Mouse (Mus musculus): ENCODE measurements at regions not wholly inside any gene's neighbourhood (a gene's known extent, or its start where the extent isn't known, plus 50 kb on each side); places are given as distances from the start of the nearest gene placed in this dataset.

DNA sequence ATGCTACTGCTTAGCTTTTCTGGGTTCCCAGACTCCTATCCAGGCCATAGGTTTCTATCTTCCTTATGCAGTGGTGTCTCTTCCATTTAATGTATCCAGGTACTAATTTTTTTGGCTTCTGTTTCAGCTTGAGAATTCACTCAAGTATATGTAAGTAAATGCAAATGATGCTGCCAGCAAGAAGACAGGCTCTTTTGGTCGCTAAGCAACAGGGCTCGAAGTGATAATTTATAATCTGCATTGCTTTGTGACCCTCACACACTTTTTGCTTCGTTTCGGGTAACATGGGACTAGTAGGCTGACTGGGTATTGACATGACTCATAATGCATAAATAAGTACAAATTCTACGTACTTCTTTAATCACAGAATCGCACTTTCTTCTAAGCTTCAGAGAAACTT is 75.9 kb upstream of the Nectin3 start:
- Histone ChIP-seq H3K4me2 (ENCODE audit: low read length) (no peak overlapping the region), H3K9me3 (ENCODE audit: control insufficient read depth, low read length) (no peaks in the 10 kb centered on the region), H3K27ac (ENCODE audit: low read depth, low read length) (no peak overlapping the region), H3K9ac (ENCODE audit: low read depth, low read length) (no peak overlapping the region), H3K4me1 (ENCODE audit: control insufficient read depth, insufficient read depth, low read depth, low read length) (no peaks in the 10 kb centered on the region), H3K36me3 (ENCODE audit: control insufficient read depth, insufficient read depth, low read length) (no peaks in the 10 kb centered on the region), H3K4me3 (ENCODE audit: low read length) (no peak overlapping the region), H3K27me3 (replicated peaks; ENCODE audit: control insufficient read depth, insufficient read depth, low read length) (no peaks in the 10 kb centered on the region)
- ATAC-seq, result no peak
- WGBS, result 50% methylated on average over 6 of the region's 6 CpGs

DNA sequence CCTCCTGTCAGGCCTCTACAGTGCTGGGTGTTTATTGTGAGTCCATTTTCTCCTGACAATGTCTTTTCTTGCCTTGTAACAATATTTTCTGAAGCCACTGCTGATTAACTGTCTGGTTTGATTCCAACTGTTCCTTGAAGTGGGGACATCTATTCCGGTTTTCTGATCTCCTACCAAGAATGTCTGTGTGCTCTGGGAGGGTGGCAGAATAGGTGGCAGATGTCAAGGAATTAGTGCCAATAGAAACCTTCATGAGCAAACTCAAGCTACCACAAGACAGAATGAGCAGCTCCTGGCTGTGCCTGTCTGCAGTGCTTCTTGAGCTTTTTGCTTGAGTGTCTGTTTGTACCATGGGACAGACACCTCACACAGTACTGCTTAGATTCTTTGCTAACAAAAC is 69.1 kb upstream of the Nectin3 start:
- Histone ChIP-seq H3K4me1 (ENCODE audit: control insufficient read depth, insufficient read depth, low read depth, low read length) (no peaks in the 10 kb centered on the region), H3K9ac (ENCODE audit: low read depth, low read length) (no peak overlapping the region), H3K9me3 (ENCODE audit: control insufficient read depth, low read length) (no peaks in the 10 kb centered on the region), H3K27ac (ENCODE audit: low read depth, low read length) (no peak overlapping the region), H3K27me3 (replicated peaks; ENCODE audit: control insufficient read depth, insufficient read depth, low read length) (no peaks in the 10 kb centered on the region), H3K4me3 (ENCODE audit: low read length) (no peak overlapping the region), H3K4me2 (ENCODE audit: low read length) (no peak overlapping the region), H3K36me3 (ENCODE audit: control insufficient read depth, insufficient read depth, low read length) (no peaks in the 10 kb centered on the region)
- 50% methylated on average over 1 of the region's 1 CpGs for WGBS
- no peak for ATAC-seq

DNA sequence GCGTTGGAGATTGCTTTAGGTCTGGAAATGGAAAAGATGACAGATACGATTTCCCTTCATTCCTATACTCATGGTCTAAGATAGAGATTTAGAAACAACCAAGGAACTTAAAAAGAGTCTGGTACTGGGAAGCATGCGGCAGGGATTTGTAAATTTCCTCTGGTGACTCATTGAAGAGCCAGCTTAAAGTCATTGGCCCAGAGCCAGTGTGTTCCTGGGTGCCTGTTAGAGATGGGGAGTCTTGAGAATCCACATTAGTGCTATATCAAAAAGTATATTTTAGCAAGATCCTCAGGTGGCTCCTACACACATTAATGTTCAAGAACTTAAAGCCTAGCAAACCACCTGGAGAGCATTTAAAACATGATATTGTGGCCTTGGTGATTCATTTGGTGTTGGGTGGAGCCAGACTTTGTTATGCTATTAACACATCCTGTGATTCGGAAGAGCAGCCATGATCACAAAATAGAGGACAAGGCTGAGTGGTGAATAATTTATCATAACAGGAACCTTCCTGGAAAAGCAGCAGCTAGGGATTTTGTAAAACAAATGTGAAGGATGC is 67.8 kb upstream of the Nectin3 start:
- Histone ChIP-seq H3K27me3 (replicated peaks; ENCODE audit: control insufficient read depth, insufficient read depth, low read length) (no peaks in the 10 kb centered on the region), H3K9me3 (ENCODE audit: control insufficient read depth, low read length) (no peaks in the 10 kb centered on the region), H3K36me3 (ENCODE audit: control insufficient read depth, insufficient read depth, low read length) (no peaks in the 10 kb centered on the region), H3K4me3 (ENCODE audit: low read length) (no peak overlapping the region), H3K27ac (ENCODE audit: low read depth, low read length) (no peak overlapping the region), H3K4me1 (ENCODE audit: control insufficient read depth, insufficient read depth, low read depth, low read length) (no peaks in the 10 kb centered on the region), H3K9ac (ENCODE audit: low read depth, low read length) (no peak overlapping the region), H3K4me2 (ENCODE audit: low read length) (no peak overlapping the region)
- no peak for ATAC-seq
- WGBS, result 80% methylated on average over 4 of the region's 4 CpGs

DNA sequence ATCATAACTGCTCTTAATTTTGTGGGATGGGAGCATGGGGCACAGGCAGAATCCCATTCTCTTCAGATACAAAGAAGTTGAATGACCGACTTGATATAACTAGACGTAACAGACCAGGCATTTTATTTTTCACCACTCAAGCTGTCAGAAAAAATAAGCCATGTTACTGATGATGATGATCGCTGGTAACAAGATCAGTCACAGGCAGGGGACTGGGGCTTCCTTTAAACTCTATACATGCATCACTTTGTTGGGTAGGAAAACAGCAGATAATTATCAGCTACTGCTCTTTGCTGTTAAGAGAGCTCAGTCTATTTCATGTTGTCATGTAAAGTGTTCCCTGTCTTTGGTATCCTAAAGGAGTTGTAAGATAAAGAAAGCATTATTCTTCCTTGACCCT is 59.0 kb upstream of the Nectin3 start:
- Histone ChIP-seq H3K9ac (ENCODE audit: low read depth, low read length) (no peak overlapping the region), H3K9me3 (ENCODE audit: control insufficient read depth, low read length) (no peaks in the 10 kb centered on the region), H3K27ac (ENCODE audit: low read depth, low read length) (no peak overlapping the region), H3K4me2 (ENCODE audit: low read length) (no peak overlapping the region), H3K4me3 (ENCODE audit: low read length) (no peak overlapping the region), H3K36me3 (ENCODE audit: control insufficient read depth, insufficient read depth, low read length) (no peaks in the 10 kb centered on the region), H3K27me3 (replicated peaks; ENCODE audit: control insufficient read depth, insufficient read depth, low read length) (no peaks in the 10 kb centered on the region), H3K4me1 (ENCODE audit: control insufficient read depth, insufficient read depth, low read depth, low read length) (no peaks in the 10 kb centered on the region)
- no peak for ATAC-seq
- 80% methylated on average over 3 of the region's 3 CpGs for WGBS

DNA sequence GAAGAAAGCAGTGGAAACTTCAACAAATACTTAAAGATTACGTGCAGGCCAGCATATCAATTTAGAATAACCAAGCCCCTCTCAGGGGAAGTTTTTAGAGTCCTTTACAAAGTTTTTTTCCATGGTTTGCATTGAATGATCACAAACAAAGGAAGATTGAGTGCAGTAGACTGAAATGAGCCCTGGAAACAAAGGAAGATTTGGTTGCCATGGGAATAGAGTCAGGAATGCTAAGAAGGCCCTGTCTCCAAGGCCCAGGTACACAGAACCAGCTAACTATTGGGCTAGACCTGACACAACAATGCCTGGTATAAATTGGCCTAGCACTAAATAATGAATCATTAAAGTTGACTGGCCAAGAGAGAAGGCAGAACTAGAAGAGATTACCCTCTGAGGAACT is 49.9 kb upstream of the Nectin3 start:
- ATAC-seq, result no peak
- Histone ChIP-seq H3K4me2 (ENCODE audit: low read length) (no peak overlapping the region), H3K9ac (ENCODE audit: low read depth, low read length) (no peak overlapping the region), H3K27ac (ENCODE audit: low read depth, low read length) (no peak overlapping the region), H3K4me3 (ENCODE audit: low read length) (no peak overlapping the region), H3K27me3 (replicated peaks; ENCODE audit: control insufficient read depth, insufficient read depth, low read length) (no peaks in the 10 kb centered on the region), H3K36me3 (ENCODE audit: control insufficient read depth, insufficient read depth, low read length) (no peaks in the 10 kb centered on the region), H3K9me3 (ENCODE audit: control insufficient read depth, low read length) (no peaks in the 10 kb centered on the region), H3K4me1 (ENCODE audit: control insufficient read depth, insufficient read depth, low read depth, low read length) (no peaks in the 10 kb centered on the region)
- 13% methylated on average over 1 of the region's 1 CpGs for WGBS

Data from hindbrain, embryonic 16.5 days (tissue).